Mouse (Mus musculus) adrenal gland, postnatal 10 days (tissue): ENCODE measurements at regions not wholly inside any gene's neighbourhood (a gene's known extent, or its start where the extent isn't known, plus 50 kb on each side); places are given as distances from the start of the nearest gene placed in this dataset. TPM values are rescaled to one million over a fixed set of nuclear protein-coding genes. Genes with fewer than 3 reads are reported as not detected.

Experiments
- microRNA-seq: library from miRNA; unstranded; fragments of <30 nt; microRNA quantifications from one replicate; pipeline ENCODE4 v1.2.0, GENCODE M21; 2021

Small RNAs in the stretch of these regions (microRNA-seq; reads per million reads assigned to microRNA genes)
- not detected for gene Mir6368
